Mouse (Mus musculus): ENCODE results near the gene Fgfr2.

- TF ChIP-seq CTCF (conservative IDR thresholded peaks at IDR 0.05; ENCODE audit: insufficient read depth, insufficient read length, low read depth, low read length) (no peak), POLR2A (IDR thresholded peaks at IDR 0.05; ENCODE audit: low read depth, low read length) (no peak)
Measured at GRCm38 (mm10) chr7:132875391-132876086, 247.6 kb downstream of the Fgfr2 start.

Measured in kidney, adult 2 months (tissue).